Mouse (Mus musculus) MEL-GATA-1-ER (cell line): ENCODE measurements at regions not wholly inside any gene's neighbourhood (a gene's known extent, or its start where the extent isn't known, plus 50 kb on each side); places are given as distances from the start of the nearest gene placed in this dataset.
"Not testable (repeated sequence)": the region's sequence is repeated elsewhere in the genome, so short reads cannot be mapped to it uniquely, and the experiment has no call there.

Experiments used
- DNase-seq: peaks from one replicate; pipeline ENCODE4 v3.0.0-alpha.2; 2012; ENCODE audit warnings: low read depth; ENCODE audit errors: extremely low read depth

DNA sequence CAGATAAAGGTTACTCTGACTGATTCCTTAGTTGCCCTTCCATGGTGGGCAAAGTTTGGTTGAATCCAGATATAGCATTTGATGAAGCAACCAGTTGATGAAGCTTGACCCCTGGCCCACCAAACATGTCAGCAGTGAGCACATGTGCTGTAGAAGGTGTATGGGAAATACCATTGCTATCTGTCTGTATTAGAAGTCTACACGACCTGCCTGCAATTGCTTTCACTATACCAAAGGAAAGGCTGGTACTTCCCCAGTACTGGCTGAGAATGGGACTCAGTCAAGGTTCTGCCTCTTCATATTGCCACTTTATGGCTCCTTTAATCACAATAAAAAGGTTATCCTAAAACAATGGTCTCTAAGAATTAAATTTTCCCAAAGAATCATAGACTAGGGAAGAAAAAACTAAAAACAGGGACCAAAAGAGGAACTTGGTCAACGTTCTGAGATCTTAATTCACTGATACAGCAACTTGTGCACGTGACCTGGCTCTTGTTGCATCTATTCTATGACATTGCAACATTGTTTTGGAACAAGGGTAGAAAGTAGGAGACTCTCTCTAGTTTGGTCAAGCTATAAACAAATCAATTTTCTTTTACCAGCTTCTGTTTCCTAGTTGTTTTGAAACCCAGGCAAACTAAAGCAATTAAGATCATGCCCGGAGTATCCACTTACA, 284.0 kb downstream of the Rapgef2 start:
- DNase-seq = peak; percentile 64

DNA sequence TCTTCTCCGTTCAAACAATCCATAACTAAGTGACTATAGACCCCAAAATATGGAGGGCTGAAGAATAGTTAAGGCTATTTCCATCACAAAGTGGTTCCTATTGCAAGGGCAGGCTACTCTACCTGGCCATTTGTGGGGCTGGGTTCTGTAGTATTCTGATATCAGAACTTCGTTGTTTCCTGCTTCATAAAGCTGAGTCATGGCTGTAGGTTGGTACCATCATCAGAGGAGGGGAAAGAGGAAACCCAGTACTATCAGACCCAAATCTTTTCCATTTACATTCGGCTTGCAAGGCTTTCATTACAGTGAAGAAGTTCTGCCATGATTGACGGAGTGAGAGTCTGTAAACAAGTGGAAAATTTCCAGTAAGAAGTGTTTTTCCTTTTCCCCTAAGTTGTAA, 284.6 kb downstream of the Rapgef2 start:
- DNase-seq = peak; percentile 44

DNA sequence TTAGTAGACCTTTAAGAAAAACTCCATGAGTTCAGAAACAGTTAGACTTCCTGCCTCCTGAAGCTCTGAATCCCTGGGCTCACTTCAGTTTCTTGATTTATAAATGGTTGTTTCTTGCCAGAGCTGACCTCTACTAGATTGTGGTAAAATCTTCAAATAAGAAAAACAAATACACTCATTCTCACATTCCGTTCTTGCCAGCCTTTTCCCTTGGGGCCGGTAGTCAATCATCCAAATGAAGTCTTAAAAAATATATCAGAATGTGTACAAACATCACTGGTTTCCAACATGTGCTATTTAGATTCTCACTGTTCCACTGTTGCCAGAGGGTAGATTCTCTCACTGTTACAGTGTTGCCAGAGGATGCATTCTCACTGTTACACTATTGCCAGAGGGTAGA, 286.0 kb downstream of the Rapgef2 start:
- no peak for DNase-seq

DNA sequence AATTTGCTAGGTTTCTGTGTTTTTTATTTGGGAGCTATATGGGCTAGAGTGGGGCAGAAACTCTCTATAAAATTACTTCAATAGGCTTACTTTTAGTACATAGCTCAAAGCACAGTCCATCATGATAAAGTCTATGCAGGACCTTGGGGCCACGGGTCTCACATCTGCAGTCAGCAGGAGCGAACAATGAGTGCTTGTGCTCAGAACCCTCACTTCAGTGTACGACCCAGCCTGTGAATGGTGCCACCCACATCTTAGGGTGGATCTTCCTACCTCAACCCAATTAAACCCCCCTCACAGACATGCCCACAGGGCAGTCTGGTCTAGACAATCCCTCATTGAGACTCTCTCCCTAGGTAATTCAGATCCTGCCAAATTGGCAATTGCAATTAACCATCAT, 286.5 kb downstream of the Rapgef2 start:
- DNase-seq = no peak

DNA sequence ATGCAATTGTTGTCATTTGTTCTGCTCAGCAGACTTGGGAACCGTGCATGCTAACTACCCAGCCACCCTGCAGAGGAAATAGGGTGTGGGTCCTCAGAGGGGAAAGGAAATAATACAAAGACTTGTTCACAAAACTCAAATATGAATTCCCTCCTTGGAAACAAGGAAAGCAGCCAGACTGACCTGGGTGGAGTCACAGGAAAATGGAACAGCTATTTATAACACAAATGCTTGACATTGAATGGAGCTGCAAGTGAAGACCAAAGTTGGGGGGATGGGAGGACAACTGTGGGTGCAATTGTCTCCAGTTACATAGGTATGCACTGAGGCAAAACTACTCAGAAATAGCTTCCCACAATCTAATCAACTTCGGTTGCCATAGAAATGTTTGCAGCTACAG, 298.2 kb downstream of the Rapgef2 start:
- DNase-seq = no peak

DNA sequence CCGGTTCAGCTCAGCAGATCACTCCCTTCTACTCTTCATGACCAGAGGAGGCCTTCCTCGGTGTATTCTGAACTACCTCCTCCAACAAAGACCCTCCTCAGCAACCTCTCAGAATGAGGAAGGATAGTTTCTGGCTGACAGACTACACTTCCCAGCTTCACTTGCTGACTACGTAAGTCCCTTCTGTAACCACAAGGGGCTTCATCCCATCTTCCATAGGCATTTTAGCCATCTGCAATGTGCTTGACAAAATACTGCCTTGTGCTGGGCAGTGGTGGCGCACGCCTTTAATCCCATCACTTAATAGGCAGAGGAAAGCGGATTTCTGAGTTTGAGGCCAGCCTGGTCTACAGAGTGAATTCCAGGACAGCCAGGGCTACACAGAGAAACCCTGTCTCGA, 299.6 kb downstream of the Rapgef2 start:
- no peak for DNase-seq

DNA sequence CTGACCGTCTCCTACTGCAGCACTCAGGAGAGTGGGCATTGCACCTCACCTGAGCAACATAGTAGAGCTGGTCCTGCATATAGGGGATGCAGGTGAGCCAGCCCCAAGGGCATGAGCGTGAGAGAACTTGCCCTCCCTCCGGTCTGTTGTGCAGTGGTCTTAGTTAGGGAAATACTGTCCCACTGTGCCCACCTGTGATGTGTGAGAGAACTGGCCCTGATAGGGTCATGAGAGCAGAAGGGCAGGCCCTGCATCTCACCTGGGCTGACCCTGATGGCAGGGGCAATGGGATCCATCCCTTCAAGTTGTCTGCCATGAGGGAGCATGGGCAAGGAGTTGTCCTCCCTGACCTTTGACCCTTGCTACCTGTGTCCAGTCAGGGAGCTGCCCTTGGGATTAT, 305.3 kb downstream of the Rapgef2 start:
- DNase-seq = no peak

DNA sequence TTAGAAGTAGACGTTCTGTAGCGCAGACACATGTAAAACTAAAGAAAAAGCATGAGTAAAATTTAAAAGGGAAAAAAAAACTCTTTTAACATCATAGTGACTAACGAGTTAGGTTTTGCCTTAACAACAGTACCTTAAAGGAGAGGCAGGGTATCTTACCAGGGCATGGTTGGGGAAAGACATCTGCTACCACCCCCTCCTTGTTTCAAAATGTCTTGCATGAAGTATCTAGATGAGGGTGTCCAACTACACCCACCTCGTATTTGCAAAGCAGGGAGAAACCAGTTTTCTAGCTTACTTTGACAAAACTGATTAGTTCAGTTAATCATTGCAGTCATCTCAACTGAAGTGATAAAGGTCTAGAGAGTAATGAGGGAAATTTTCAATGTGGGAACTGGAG, 307.5 kb downstream of the Rapgef2 start:
- no peak for DNase-seq

DNA sequence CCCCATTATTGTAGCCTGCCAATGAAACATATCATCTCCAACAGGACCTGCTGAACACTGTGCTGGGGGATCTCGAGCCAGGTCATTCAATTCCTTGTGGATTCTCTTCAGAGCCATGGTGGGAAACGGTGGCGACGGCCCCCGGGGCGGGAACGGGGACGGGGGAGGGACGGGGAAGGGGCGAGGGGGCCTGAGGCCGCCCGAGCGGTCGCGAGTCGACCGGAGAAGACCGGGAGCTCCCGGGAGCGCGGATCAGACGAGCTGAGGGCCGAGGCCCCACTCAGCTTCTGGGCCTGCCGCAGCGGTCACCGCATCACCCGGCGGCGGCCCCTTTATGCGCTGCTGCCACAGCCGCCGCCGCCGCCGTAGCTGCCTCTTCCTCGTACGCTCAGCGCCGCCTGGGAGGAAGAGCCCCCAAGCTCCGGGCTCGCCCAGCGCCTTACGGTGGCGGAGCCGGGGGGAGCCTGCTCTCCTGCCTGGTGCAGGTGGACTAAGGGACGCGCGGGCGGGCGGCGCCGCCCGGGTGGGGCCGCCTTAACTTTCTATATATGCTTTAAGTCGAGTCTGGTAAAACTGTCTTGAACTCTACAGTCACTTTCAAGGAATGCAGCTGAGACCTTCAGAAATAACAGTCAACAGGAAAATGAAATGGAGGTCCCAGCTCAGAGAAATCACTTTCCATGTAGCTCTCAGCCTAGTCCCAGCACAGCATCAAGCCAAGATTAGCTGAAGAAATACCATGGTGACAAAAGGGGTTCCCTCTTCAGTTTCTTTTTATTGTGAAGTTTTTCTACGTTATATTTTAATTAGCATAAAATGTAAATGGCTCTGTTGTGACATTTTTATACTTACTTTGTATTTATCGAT, 319.4 kb downstream of the Rapgef2 start:
- DNase-seq = not testable (repeated sequence)

DNA sequence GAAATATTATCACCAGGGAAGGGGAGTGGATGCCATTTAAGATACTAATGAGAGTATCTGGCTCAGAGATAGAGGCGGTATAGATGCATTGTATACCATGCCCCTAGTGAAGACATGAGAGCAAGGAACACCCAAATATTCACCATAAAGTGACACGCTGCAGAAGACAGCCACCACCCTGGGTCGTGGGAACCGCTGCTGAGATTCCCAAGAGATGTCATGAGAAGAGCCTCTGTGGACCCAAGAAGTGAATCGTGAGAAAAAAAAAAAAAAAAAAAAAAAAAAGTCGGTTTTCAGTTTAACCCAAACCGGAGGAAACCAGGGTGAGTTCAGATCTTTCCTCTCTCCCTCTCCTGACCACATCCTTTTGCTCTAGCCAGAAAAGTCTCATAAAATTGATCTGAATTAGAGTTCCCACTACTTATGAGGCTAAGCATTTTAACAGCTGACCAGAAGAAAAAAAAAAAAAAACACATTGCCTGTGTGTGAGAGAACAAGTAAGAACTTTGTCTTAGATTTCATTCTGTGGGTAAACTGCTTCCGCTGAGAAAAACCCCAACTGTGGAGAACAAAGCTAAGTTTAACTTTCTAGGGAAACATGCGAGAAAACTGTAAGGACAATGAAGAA, 322.0 kb downstream of the Rapgef2 start:
- no peak for DNase-seq

DNA sequence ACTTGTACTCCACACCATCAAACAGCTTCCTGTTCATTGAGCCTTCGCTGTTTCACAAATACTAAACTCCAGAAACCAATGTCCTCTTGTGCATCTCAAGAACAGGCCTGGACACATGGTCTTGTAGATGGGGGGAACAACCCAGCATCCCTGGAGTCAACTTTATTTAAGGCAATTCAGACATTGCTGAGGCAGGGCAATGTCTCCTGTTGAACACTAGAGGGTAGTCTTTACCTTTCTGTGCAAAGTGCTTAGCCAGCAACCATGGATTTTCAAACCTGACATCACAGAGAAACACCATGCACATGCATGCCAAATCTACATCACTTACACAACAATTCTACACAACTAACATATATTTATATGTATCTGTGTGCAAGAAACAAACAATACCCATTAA, 327.5 kb downstream of the Rapgef2 start:
- peak; percentile 41 for DNase-seq

DNA sequence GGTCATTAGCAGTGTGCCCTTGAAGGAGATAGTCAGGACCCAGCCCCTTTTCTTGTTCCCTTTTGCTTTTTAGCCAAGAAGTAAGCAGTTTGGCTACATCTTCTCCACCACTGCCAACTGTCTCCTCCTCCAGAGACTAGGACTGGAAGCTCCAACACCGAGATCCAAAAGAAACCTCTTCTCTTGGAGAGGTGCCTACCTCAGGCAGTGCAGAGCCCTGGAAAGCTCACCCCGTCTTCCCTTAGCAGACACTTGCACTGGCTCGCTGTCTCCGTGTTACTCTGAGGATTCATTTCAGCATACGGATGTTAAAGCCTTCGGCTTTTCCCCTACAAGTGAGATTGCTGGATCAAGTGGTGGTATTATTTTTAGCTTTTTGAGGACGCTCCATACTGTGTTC, 331.0 kb downstream of the Rapgef2 start:
- no peak for DNase-seq

DNA sequence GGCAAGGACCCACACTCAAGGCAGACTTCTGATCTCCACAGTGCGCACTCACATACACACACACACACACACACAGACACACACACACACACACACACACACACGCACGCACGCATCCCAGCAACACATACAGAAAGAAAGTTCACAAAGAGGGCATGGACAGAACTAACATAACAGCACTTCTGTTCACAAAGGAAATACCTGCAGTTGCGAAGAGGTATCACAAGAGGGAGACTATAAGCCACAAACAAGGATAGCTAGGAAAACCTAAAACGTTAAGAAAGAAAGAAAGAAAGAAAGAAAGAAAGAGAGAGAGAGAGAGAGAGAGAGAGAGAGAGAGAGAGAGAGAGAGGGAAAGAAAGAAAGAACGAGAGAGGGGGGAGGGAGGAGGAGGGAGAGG, 336.9 kb downstream of the Rapgef2 start:
- peak; percentile 24 for DNase-seq

DNA sequence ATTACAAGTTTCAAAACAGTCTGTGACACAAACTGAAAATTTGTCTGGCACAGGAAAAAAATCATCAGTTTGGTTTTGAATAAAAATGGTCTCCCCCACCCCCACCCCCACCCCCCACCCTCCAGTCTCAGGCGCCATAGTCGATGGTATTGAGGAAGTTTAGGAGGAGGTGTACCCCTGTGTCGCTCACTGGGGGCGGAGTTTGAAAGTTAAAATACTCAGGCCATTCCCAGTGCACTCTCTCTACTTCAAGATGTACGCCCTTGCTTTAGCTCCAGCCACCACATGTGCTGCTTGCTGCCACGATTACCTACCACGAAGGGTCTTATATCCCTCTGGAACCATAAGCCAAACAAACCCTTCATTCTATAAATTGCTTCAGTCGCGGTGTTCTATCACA, 337.6 kb downstream of the Rapgef2 start:
- DNase-seq = no peak

DNA sequence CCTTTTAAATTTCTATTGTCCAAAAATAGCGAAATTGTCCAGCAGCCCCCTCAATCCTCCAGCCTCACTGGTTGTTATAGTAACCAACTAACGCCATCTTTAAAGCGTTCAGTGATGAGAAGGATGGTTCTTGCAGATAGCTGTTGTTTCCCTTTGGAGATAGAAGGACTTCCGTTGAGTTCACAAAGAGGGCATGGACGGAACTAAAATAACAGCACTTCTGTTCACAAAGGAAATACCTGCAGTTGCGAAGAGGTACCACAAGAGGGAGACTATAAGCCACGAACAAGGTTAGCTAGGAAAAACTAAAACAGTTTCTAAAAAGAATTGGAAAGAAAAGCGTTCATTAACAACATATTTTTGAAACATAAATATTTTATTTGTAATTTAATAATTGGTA, 338.1 kb downstream of the Rapgef2 start:
- peak; percentile 83 for DNase-seq

DNA sequence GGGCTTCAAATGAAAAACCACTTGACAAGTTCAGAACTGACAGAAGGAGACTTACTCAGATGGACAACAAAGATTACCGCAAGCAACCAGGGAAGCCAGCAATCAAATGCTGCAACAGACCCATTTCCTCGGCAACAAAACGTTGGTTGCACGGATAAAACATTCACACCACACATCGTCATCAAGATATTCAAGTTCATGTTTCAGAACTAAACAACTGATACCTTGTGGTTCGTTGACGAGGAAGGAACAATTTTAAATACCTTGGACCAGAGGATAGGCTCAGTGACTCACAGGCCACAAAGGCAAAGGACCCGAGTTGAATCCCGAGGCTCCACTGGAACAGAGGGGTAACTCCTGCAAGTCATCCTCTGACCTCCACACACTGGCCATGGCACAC, 339.1 kb downstream of the Rapgef2 start:
- DNase-seq = no peak

DNA sequence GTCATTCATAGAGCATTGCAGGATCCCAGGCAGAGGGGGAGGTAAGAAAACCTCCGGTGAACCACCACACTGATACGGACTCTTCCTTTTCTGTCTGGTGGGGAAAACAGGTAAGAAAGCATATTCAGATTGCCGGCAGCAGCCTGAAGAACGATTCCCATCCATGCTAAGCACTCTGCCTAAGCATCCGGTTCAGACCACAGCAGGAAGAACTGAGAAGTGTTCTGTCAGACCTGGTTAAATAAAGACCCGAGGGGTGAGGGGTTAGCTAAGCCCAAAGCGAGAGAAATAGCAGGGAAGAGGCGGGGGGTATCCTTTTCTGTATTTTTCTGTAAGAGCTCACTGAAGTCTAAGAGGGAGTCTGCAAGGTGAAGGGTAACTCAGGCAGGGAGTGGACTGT, 342.1 kb downstream of the Rapgef2 start:
- DNase-seq = no peak

DNA sequence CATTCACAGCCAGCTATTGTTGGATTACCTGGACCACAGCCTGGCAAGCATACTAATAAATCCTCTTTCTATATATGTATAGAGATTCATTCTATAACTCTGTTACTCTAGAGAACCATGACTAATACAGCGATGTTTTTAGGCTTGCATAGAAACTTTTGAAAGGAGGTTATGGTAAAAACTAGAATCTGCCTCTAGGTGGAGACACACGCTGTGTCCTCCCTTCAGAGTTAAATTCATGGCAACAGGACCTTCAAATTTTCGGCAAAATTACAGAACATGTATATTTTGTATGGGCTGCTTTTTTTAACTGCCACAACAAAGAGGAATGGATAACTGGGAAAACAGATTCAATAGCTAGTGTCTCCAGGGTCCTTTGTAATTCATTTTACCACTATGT, 353.3 kb downstream of the Rapgef2 start:
- DNase-seq = no peak

DNA sequence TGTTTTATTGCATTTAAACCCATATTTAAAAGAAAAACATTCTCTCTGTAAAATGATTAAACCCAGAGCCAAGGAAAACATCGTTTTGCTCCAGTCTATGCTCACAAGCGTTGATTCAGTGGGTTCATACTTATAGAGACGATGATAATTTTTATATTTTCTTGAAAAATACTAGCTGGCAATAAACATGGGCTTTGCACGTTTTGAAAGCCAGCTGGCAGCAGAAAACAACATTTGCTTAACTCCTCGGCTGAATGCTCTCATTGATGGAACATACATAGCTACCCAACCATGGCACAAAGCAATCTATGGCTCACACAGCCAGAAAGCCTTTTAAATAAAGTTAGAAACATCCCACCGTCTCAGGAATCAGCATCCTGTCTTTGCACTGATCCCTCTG, 366.5 kb downstream of the Rapgef2 start:
- no peak for DNase-seq

DNA sequence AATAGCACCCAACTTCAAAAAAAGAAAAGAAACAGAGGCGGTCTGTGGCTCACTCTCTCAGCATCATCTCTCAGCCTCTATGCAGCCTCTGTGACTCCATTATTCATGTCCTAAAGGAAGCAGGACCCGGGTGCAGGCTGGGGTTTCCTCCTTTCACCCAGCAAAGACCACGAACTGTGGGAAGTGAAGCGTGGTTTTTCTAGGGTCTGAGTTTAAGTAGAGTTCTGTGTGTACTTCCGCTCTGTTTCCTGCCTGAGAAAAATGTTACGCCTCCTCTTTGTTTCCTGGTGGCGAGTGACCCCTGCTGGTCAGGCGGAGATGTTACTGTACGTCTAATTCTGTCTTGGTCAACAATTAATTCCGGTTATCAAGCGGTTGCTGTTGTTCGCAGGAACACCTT, 366.9 kb downstream of the Rapgef2 start:
- DNase-seq = peak; percentile 72

DNA sequence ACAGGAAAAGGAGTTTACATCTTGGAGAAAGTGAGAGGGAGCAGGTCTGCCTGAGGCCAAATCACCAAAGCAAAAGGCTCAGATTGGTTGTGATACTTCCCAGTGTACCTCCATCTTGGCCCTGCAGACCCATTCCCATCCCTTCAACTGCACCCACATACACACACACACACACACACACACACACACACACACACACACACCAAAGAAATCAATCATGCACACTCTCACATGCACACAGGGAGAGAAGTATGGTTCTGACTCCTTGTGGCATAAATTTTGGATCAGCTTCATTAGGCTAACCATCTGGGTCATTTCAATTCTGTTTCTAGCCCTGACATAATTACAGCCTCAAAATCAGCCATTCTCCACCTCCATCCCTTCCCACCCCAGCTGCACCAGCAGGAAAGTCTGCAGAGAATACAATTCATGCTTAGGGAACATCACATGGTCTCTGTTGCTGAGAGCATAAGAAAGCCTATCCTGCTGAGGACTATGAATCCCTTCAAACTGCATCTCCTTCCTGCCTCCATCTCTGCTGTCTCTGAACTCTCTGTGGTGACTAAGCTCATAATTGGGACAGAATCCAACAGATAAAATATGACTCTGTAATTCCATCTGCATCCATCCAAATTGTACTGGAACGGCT, 378.0 kb downstream of the Rapgef2 start:
- DNase-seq = no peak

DNA sequence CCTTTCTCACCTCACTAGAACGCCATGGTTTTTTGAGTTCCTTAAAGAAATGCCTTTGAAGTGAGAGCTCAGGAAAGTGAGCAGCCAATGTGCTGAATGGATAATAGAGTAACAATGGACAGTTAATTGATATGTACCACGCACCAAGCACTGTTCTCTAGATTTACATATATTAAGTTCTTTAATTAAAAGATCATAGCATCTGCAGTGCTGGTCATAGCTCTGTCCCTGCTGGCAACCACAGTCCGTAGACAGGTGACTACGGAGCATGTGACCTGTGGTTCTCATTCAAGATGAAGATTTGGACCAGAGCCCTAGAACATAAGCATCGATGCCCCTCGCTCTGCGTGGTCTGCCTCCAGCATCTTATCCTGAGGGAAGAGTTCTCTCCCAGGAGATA, 378.5 kb downstream of the Rapgef2 start:
- DNase-seq = no peak
